Mouse (Mus musculus) midbrain, postnatal 0 days (tissue): ENCODE measurements around the gene Car10. TPM values are rescaled to one million over a fixed set of nuclear protein-coding genes. Genes with fewer than 3 reads are reported as not detected.

Experiments used
- ATAC-seq: fragments of 200-750 bp; cut with Nextera tagmentation; 2 replicates; pipeline ENCODE4 v1.8.0; 2017; ENCODE audit warnings: moderate number of reproducible peaks, mild to moderate bottlenecking, moderate TSS enrichment, moderate library complexity; ENCODE audit not compliant: low FRiP score
- DNase-seq: peaks from one replicate; pipeline ENCODE4 v3.0.0-alpha.2; 2015; ENCODE audit warnings: low spot score
- H3K27ac ChIP-seq: fragments of 300-500 bp; sonication (generic); 2 replicates; pipeline ENCODE4 v1.5.1; 2014; ENCODE audit warnings: low read depth, mild to moderate bottlenecking, low read length, mixed read lengths
- H3K27me3 ChIP-seq: fragments of 300-500 bp; sonication (generic); 2 replicates; pipeline ENCODE4 v1.6.1; 2014; ENCODE audit warnings: low read length, control low read depth, mixed read lengths; ENCODE audit not compliant: insufficient read depth
- H3K36me3 ChIP-seq: fragments of 300-500 bp; sonication (generic); 2 replicates; pipeline ENCODE4 v1.6.1; 2014; ENCODE audit warnings: low read length, control low read depth, mixed read lengths; ENCODE audit not compliant: insufficient read depth
- H3K4me1 ChIP-seq: fragments of 300-500 bp; sonication (generic); 2 replicates; pipeline ENCODE4 v1.6.1; 2014; ENCODE audit warnings: mild to moderate bottlenecking, control low read depth, antibody characterized with exemption, low read length, mixed read lengths; ENCODE audit not compliant: insufficient read depth
- H3K4me2 ChIP-seq: fragments of 300-500 bp; sonication (generic); 2 replicates; pipeline ENCODE4 v1.6.1; 2014; ENCODE audit warnings: low read depth, mild to moderate bottlenecking, low read length, mixed read lengths; ENCODE audit not compliant: poor library complexity, severe bottlenecking
- H3K4me3 ChIP-seq: fragments of 300-500 bp; sonication (generic); 2 replicates; pipeline ENCODE4 v1.5.1; 2014; ENCODE audit warnings: low read depth, mild to moderate bottlenecking, low read length, moderate library complexity
- H3K9ac ChIP-seq: fragments of 300-500 bp; sonication (generic); replicated peaks from 2 replicates; pipeline ENCODE4 v1.6.1; 2014; ENCODE audit warnings: mild to moderate bottlenecking, low read length, moderate library complexity, mixed read lengths; ENCODE audit not compliant: poor library complexity, severe bottlenecking
- H3K9me3 ChIP-seq: fragments of 300-500 bp; sonication (generic); 2 replicates; pipeline ENCODE4 v1.6.1; 2016; ENCODE audit warnings: low read length, control low read depth
- CTCF ChIP-seq: IDR thresholded peaks from 2 replicates; pipeline ENCODE4 v1.5.1; 2016; ENCODE audit warnings: antibody characterized with exemption, mild to moderate bottlenecking
- WGBS: fragments of 180-500 bp; shearing (Covaris S2); extraction: QIAGEN DNeasy Blood & Tissue Kit; methylation state at CpG from one replicate; pipeline ENCODE4 v1.1.7; 2014; 5-methylcytosine and 5-hydroxymethylcytosine counted together
- polyA plus RNA-seq: library from polyadenylated mRNA; unstranded; fragments of >200 nt; fragmentation: Nextera tagmentation; extraction: Ambion mirVana; gene quantifications from 2 replicates; pipeline ENCODE4 v1.2.1, GENCODE M21; 2015
- total RNA-seq: library from RNA; depleted of rRNA; stranded (reverse); fragments of >200 nt; gene quantifications from 2 replicates; pipeline ENCODE4 v1.2.3, GENCODE M21; 2014

Gene Car10
- total and polyA plus RNA-seq, 2 experiments from 2014 or later, result 62.8 to 69.6 TPM

- Histone ChIP-seq H3K4me1 (no peaks in the 10 kb centered on the region), H3K4me3 (no peak overlapping the region), H3K9ac (no peak overlapping the region), H3K27me3 (no peaks in the 10 kb centered on the region), H3K4me2 (no peak overlapping the region), H3K27ac (no peak overlapping the region), H3K36me3 (no peaks in the 10 kb centered on the region), H3K9me3 (no peaks in the 10 kb centered on the region)
- TF ChIP-seq CTCF, result no peak
- WGBS, result 74% methylated on average over 3 of the region's 3 CpGs
- no peak for DNase-seq
- no peak for ATAC-seq
Observed at GRCm38 (mm10) chr11:93263979-93264378, 166.2 kb downstream of the Car10 start.

GRCm38 (mm10) chr11:93272016-93272415, 174.2 kb downstream of the Car10 start:
- Histone ChIP-seq H3K27ac (no peak overlapping the region), H3K9me3 (no peaks in the 10 kb centered on the region), H3K4me2 (peak overlapping the region; percentile 32; the same call in 1 of the 2 replicates), H3K36me3 (no peaks in the 10 kb centered on the region), H3K27me3 (no peaks in the 10 kb centered on the region), H3K4me3 (no peak overlapping the region), H3K9ac (no peak overlapping the region), H3K4me1 (peaks cover 3% of the 10 kb centered on the region)
- ATAC-seq, result no peak
- 21% methylated on average over 6 of the region's 6 CpGs for WGBS
- no peak for TF ChIP-seq CTCF
- DNase-seq, result peak; percentile 61

- DNase-seq (no peak), ATAC-seq (no peak)
- H3K9ac ChIP-seq, result no peak overlapping the region
- WGBS, result 65% methylated on average over 6 of the region's 6 CpGs
- no peak for TF ChIP-seq CTCF
- no peaks in the 10 kb centered on the region for H3K9me3 ChIP-seq
- H3K4me2 ChIP-seq, result no peak overlapping the region
- no peak overlapping the region for H3K4me3 ChIP-seq
- no peaks in the 10 kb centered on the region for H3K36me3 ChIP-seq
- no peaks in the 10 kb centered on the region for H3K27me3 ChIP-seq
- H3K27ac ChIP-seq, result no peak overlapping the region
- peaks cover 3% of the 10 kb centered on the region for H3K4me1 ChIP-seq
Observed at GRCm38 (mm10) chr11:93273906-93274305, 176.1 kb downstream of the Car10 start.

GRCm38 (mm10) chr11:93293661-93294060, 195.8 kb downstream of the Car10 start:
- no peaks in the 10 kb centered on the region for H3K36me3 ChIP-seq
- no peaks in the 10 kb centered on the region for H3K27me3 ChIP-seq
- no peaks in the 10 kb centered on the region for H3K4me1 ChIP-seq
- TF ChIP-seq CTCF, result no peak
- no peak overlapping the region for H3K4me3 ChIP-seq
- H3K27ac ChIP-seq, result no peak overlapping the region
- H3K4me2 ChIP-seq, result no peak overlapping the region
- no peak for DNase-seq
- H3K9me3 ChIP-seq, result no peaks in the 10 kb centered on the region
- ATAC-seq, result no peak
- WGBS, result 76% methylated on average over 1 of the region's 1 CpGs
- H3K9ac ChIP-seq, result no peak overlapping the region

- ATAC-seq, result no peak
- 90% methylated on average over 1 of the region's 1 CpGs for WGBS
- no peaks in the 10 kb centered on the region for H3K36me3 ChIP-seq
Observed at GRCm38 (mm10) chr11:93309981-93310380, 212.2 kb downstream of the Car10 start.

GRCm38 (mm10) chr11:93337756-93338155, 239.9 kb downstream of the Car10 start:
- H3K9ac ChIP-seq, result no peak overlapping the region
- H3K36me3 ChIP-seq, result no peaks in the 10 kb centered on the region
- no peaks in the 10 kb centered on the region for H3K4me1 ChIP-seq
- DNase-seq (no peak), ATAC-seq (no peak)
- 83% methylated on average over 3 of the region's 3 CpGs for WGBS
- no peak for TF ChIP-seq CTCF
- H3K9me3 ChIP-seq, result no peaks in the 10 kb centered on the region
- H3K4me2 ChIP-seq, result no peak overlapping the region
- H3K27me3 ChIP-seq, result no peaks in the 10 kb centered on the region
- H3K27ac ChIP-seq, result no peak overlapping the region
- H3K4me3 ChIP-seq, result no peak overlapping the region

More at GRCm38 (mm10) chr11:93309981-93310380, 212.2 kb downstream of the Car10 start:
- no peak for TF ChIP-seq CTCF
- Histone ChIP-seq H3K4me1 (no peaks in the 10 kb centered on the region), H3K4me2 (no peak overlapping the region), H3K9ac (no peak overlapping the region), H3K9me3 (no peaks in the 10 kb centered on the region), H3K4me3 (no peak overlapping the region), H3K27ac (no peak overlapping the region), H3K27me3 (no peaks in the 10 kb centered on the region)
- DNase-seq, result no peak
